Mouse (Mus musculus) CD8-positive naive resting alpha-beta T cell, adult 2 months (primary cell): ENCODE results near the gene Gpr37.

Experiments used
- DNase-seq, 2 experiments: peaks; one replicate each; pipeline ENCODE4 v3.0.0; 2022; ENCODE audit warnings: low read depth in 2 of 2, low spot score in 2 of 2

The Gpr37 gene

GRCm38 (mm10) chr6:25690629-25691028 is at the start of gene Gpr37:
TSS of gene Gpr37 (minus strand) at chr6:25690729.
- DNase-seq, result no peak

GRCm38 (mm10) chr6:25736533-25736932 is 46.0 kb upstream of the Gpr37 start:
- no peak for DNase-seq

DNA sequence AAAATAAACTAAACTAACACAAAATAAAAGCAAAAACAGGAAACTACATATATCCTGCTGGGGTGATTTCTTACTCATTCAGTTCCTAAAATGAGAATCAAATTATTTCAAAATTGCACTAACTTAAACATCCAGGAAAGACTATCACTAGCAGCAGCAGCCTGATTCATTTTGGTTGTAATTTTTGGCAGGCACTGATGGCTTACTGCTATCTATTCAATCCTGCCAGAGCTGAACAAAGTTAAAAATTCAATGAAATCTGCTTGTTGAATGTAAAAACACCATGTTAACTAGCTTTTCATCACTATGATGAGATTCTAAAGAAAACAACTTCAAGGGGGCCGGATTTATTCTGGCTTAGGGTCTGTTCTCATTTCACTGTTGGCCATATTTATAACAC is 36.0 kb upstream of the Gpr37 start:
- no peak for DNase-seq

- DNase-seq, result no peak
These were observed 20.1 kb upstream of the Gpr37 start for GRCm38 (mm10) chr6:25710601-25711000.

- DNase-seq, result no peak
These were observed 18.8 kb upstream of the Gpr37 start for GRCm38 (mm10) chr6:25709250-25709895.

GRCm38 (mm10) chr6:25699956-25700355 is 9.4 kb upstream of the Gpr37 start:
- no peak for DNase-seq

DNA sequence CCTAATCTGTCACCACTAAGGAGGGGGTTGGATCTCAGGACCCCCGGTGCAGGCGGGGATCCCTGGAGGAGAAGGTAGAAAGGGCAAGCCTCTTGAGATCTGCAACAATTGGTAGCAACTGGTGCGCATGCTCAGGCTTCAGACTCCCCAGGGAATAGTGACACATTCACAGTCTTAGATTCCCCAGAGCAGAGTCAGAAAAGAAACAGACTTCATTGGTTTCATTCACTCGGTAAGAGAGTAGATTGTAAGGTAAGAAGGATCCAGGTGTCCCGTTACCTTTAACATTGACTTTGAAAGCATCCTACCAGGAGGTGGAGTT is 284 bp downstream of the Gpr37 start:
- DNase-seq, result no peak

GRCm38 (mm10) chr6:25689520-25690283 is 827 bp downstream of the Gpr37 start:
- no peak for DNase-seq

DNA sequence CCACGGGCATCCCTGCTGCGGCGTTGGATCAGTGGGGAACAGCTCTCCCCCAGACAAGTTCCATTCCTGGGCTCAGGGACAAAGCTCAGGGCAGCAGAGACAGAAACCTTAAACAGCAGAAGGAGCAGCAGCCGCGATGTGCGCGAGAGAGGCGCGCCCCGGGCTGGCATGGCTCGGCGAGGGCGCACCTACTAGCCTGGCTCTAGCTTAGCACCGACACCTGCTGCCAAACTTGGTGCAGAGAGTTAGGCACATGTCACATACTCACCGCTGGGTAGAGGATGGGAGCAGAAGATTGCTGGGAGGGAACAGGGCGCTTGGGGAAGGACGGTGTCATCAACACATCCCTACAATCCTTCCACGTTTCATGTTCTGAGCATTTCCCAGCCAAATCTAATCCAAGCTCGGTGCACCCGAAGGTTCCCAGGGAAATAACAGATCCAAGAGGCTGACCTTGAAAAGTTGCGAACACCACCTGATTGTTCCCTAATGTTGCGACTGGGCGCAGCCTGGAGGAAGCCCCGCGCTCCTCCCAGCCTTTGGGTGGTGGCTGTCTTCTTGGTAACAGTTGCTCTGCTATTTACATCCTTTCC is 1.5 kb downstream of the Gpr37 start:
- DNase-seq, result no peak

- no peak for DNase-seq
These were observed 3.7 kb downstream of the Gpr37 start for GRCm38 (mm10) chr6:25686760-25687200.

DNA sequence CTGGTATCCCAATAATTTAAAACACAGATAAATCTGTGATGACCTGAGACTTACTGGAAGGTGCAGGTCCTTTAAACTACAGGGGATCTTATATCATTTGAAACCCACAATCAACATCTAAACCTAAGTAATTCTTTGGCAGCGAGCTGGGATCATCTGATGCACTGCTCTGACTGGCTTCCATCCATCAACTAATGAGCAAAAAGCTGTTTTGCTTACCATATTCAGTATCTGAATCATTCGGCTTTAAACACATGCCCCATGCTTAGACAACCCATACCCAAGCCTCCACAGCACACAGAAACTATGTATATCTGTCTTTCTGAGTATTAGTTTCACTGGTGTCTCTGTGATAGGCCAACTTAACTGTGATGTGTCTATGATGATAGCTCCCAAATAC is 6.1 kb downstream of the Gpr37 start:
- no peak for DNase-seq

GRCm38 (mm10) chr6:25675111-25675510 is 15.4 kb downstream of the Gpr37 start:
- no peak for DNase-seq

DNA sequence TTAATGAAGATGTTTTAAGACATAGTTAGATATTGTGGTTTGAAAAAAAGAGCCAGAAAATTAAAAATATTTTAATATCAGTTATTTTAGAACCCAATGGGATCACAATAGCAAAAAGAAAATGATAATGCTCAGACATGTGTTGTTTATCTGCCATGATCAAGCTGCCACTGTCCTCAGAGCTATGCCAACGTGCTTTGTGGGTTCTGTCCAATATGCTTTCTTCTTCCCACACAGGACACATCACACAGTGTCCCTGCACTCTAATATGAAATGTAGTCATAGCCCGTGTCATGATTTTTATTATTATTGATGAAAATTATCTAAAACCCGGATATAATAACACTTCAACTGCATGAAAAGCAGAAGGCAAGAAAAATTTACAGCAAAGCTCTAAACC is 16.7 kb downstream of the Gpr37 start:
- no peak for DNase-seq

- no peak for DNase-seq
These were observed 20.4 kb downstream of the Gpr37 start for GRCm38 (mm10) chr6:25670150-25670549.

- DNase-seq, result no peak
These were observed 26.6 kb downstream of the Gpr37 start for GRCm38 (mm10) chr6:25663942-25664341.

- no peak for DNase-seq
These were observed 30.4 kb downstream of the Gpr37 start for GRCm38 (mm10) chr6:25659924-25660675.
